Mouse (Mus musculus) bone marrow, adult 2 months (tissue): Measurements from ENCODE around the gene Mpo. TPM values are rescaled to one million over a fixed set of nuclear protein-coding genes. Genes with fewer than 3 reads are reported as not detected.

Source experiments
- H3K27ac ChIP-seq: fragments of 200-500 bp; 2 replicates; pipeline ENCODE4 v1.5.1; 2012; ENCODE audit warnings: low read depth, mild to moderate bottlenecking, control low read depth, inconsistent platforms, low read length; ENCODE audit not compliant: control insufficient read depth, poor library complexity, insufficient read depth
- H3K4me1 ChIP-seq: fragments of 200-500 bp; 2 replicates; pipeline ENCODE4 v1.6.1; 2011; ENCODE audit warnings: low read length; ENCODE audit not compliant: control insufficient read depth, insufficient read depth
- H3K4me3 ChIP-seq: fragments of 200-500 bp; replicated peaks from 2 replicates; pipeline ENCODE3; 2011; ENCODE audit warnings: mild to moderate bottlenecking, low read depth, low read length, control low read depth; ENCODE audit not compliant: control insufficient read depth
- CTCF ChIP-seq: fragments of 200-500 bp; IDR thresholded peaks from 2 replicates; pipeline ENCODE4 v1.5.1; 2011; ENCODE audit warnings: low read length, control low read depth; ENCODE audit not compliant: control insufficient read depth, insufficient read depth
- POLR2A ChIP-seq: fragments of 200-500 bp; IDR thresholded peaks from 2 replicates; pipeline ENCODE4 v1.6.1; 2011; ENCODE audit warnings: low read depth, mild to moderate bottlenecking, control low read depth, low read length, borderline replicate concordance; ENCODE audit not compliant: control insufficient read depth
- WGBS: fragments of 180-500 bp; shearing (Covaris S2); methylation state at CpG from one replicate; pipeline ENCODE4 v1.1.7; 2018; 5-methylcytosine and 5-hydroxymethylcytosine counted together
- polyA plus RNA-seq: library from polyadenylated mRNA; stranded (reverse); fragments of >200 nt; gene quantifications from 2 replicates; pipeline ENCODE4 v1.2.4, GENCODE M21; 2011; ENCODE audit warnings: low replicate concordance; ENCODE audit not compliant: missing spikeins, insufficient read depth, insufficient read length

Gene Mpo
- polyA plus RNA-seq, 1 experiment, result 630 TPM

DNA sequence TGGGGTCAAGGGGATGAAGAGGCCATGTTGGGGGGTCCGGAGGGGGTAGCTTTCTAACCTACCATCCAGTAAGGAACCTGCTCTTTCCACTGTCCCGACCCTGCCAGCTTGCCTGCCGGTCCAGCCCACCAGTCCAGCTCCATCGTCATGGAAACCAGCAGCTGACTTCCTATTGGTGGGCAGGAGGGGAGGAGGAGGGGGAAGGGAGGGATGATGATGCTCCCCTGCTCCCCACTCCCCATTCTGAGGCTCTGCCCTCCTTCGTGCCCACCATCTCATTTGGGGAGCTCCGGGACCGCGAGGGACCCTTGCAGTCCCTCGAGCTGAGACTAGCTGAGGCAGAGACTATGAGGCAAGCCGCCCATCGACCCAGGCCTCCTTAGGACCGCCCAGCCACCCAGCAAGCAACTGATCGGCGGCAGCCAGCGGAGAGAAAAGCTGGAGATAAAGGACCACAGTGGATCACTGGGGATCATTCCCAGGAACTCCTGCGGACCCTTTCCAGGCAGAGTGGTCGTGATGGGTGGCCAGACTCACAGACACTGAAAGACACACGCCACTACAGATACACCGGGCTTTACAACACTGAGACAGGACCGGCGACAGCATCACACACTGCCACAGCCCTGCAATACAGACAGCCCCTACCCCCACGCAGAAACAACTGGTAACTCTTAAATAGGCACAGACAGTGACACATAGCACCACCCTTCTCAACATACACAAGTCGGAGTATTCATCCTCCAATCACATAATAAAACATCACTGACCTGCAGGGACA, 32.9 kb upstream of the Mpo start, which contains the start of gene Tspoap1:
Tspoap1 (plus strand) TSS at position 241 of the 781 bp plus-strand sequence.
- Histone ChIP-seq H3K4me3 (no peak within 1 kb of the TSS), H3K4me1 (peaks cover 4% of the 10 kb centered on the region), H3K27ac (peak within 1 kb of the TSS; percentile 1; the same call in 1 of the 2 replicates)
- 6% methylated on average over 23 of the region's 23 CpGs for WGBS
- TF ChIP-seq CTCF (no peak), POLR2A (peak; percentile 73; the same call in 1 of the 2 replicates)

DNA sequence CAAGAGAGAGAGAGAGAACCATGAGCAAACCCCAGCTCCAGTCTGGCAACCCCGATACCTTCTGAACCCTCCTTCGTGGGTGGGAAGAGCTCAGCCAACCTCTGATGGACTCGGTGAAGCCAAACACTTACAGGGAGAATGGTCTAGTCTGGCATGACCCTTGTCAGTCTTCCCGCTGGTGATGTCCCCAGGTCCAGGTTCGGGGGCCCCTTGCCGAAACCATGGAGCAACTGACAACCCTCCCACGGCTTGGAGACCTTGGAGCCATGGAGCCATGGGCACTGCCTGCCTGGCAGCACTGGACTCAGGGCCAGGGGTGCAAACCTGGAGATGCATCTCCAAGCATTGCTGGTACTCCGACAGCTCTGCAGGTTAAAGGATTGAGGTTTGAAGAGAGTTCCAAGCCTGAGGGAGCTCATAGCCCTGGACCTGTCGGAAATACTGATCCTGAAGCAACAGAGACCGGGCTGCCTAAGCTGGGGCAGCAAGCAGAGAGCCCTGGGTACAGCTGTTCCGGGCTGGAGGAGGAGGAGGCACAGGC, 32.1 kb upstream of the Mpo start:
- peaks cover 4% of the 10 kb centered on the region for H3K4me1 ChIP-seq
- TF ChIP-seq POLR2A (no peak), CTCF (no peak)
- 52% methylated on average over 11 of the region's 11 CpGs for WGBS
- no peak overlapping the region for H3K27ac ChIP-seq
- H3K4me3 ChIP-seq, result no peak overlapping the region

DNA sequence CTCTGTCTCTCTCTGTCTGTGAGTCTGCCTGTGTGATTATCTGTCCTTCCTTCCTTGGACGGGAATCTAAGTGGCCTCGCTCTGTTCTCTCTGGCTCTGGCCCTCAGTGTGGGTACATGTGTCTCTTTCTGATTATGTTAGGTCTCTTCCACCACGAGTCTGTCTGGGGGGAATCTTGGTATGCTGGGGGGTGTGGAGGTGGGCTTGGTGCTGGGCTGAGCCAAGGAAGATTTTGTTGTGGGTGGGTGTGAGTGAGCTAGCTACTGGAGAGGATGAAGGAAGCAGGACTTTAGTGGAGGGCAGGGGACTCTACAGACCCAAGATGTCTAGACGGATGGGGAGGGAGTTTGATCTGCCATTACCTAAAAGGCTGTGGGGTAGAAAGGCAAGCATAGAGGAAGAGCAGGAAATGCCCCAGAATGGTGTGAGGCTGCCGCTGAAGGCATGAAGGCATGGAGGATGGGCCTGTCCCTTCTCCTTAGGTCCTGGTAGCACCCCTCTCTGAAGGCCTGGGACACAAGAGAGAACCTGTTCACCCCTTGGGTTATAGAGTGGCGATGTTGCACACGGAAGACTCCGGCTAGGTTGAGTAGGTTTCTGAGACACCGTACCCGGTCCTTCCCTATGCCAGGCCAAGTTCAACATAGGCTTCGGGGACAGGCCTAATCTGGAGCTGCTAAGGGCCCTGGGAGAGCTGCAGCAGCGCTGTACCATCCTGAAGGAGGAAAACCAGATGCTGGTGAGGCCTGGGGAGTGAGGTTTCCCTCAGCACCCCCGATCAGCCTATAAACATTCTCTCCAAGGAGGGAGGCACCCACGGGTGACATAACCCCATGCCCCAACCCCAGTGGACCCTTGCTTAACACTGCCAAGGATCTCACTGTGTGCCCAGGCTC, 31.3 kb upstream of the Mpo start:
- TF ChIP-seq POLR2A (no peak), CTCF (no peak)
- no peak overlapping the region for H3K27ac ChIP-seq
- WGBS, result 61% methylated on average over 14 of the region's 14 CpGs
- peaks cover 4% of the 10 kb centered on the region for H3K4me1 ChIP-seq
- H3K4me3 ChIP-seq, result no peak overlapping the region

DNA sequence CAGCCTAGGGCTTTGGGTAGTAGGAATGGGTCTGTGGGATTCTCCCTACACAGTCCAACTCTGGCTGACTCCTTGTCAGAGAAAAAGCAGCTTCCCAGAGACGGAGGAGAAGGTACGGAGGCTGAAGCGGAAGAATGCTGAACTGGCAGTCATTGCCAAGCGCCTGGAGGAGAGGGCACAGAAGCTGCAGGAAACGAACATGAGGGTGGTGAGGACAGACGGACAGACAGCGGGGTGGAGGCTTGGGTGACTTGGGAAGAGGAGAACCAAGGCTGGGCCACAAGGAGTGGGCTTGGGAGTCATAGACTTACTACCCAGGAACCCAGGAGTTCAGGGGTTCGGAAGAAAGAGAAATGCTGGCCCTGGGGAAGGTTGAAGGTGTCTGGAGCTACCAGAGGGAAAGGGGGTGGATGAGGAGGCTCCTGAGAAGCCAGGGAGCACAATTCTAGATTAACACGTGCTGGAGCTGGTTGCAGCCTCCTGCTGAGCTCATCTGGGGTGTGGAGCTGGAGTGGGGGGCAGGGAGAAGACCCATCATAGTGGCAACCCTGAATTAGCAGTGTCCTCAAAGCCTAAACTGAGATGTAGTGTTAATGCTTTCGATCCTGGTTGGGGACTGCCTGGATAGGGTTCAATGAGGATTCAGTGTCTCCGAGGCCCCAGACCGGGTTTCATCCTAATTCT, 30.5 kb upstream of the Mpo start:
- Histone ChIP-seq H3K27ac (no peak overlapping the region), H3K4me1 (peaks cover 4% of the 10 kb centered on the region), H3K4me3 (no peak overlapping the region)
- 62% methylated on average over 12 of the region's 12 CpGs for WGBS
- TF ChIP-seq CTCF, result no peak
- no peak for TF ChIP-seq POLR2A

DNA sequence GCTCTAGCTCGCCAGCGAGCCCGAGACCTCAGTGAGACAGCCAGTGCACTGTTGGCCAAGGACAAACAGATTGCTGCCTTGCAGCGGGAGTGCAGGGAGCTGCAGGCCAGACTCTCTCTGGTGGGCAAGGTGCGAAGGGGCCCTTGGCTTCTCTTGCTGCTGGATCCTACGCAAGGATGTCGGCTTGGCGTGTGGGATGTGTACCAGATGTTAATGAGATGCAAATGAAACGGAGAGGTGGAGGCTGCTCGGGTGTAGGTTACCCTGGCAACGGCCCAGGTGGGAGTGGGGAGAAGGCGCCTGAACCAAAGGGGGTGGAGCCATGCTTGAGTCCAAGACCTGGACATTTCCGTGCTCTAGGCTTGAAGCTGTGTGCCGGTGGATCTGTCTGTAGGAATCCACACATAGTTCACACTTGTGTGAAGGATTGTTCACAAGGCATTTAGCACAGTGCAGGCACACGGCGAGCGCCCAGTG, 29.8 kb upstream of the Mpo start:
- Histone ChIP-seq H3K4me3 (peak overlapping the region; percentile 50), H3K4me1 (peaks cover 4% of the 10 kb centered on the region), H3K27ac (no peak overlapping the region)
- no peak; the same call in 1 of the 2 replicates for TF ChIP-seq POLR2A
- TF ChIP-seq CTCF, result no peak
- 24% methylated on average over 17 of the region's 17 CpGs for WGBS

DNA sequence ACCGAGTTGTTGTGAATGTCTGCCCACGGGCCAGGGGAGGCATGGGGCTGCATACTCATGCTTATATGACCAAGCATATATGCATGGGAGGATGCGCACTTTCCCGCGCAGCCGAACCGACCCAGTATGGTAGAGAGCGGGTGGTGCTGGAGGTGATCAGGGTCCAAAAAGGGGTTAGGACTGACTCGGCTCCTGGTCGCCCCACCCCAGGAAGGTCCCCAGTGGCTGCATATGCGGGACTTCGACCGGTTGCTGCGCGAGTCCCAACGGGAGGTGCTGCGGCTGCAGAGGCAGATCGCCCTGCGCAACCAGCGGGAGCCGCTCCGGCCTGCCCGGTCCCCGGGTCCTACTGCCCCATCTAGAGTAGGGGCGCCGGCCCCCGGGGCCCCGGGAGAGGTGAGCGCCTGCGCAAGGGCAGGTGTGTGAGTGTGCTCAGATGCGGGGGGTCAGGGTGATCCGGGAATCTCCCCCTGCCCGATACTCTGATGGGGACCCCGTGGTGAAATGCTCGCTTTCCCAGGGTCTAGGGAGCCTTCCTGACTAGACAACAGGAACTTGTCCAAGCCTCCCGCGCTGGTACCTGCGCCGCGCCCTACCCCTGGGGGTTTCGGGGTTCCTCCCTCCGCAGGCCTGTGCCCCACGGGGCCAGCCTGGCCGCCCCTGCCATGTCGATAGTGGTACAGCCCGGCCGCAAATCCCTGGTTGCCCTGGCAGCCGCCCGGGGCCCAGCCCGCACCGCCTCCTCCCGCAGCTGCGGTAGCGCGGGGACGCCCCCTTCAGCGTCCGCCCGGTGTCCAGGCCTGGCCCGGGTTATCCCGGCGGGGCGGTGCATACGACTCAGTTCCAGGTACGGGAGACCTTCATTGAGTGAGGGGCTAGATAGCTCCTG, 29.1 kb upstream of the Mpo start:
- Histone ChIP-seq H3K4me3 (peak overlapping the region; percentile 50), H3K4me1 (peaks cover 4% of the 10 kb centered on the region), H3K27ac (no peak overlapping the region)
- TF ChIP-seq POLR2A, result no peak
- TF ChIP-seq CTCF, result no peak
- WGBS, result 1% methylated on average over 65 of the region's 65 CpGs

DNA sequence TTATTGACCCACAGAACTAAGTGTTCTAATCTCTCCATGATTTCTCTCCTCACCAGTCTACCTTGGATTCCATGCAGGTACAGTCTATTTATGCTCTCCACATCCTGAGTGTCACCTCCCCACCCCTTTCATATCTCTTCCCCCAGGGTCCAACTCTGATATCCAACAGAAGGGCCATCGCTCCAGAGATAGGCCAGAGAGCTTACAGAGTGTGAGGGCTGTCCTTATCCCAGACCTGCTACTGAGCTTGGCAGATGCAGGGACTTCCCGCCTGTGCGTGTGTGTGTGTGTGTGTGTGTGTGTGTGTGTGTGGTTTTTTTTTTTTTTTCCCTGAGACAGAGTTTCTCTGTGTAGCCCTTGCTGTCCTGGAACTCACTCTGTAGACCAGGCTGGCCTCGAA, 24.6 kb upstream of the Mpo start:
- peaks cover under 1% of the 10 kb centered on the region; the same call in 1 of the 2 replicates for H3K4me1 ChIP-seq
- H3K27ac ChIP-seq, result no peak overlapping the region
- TF ChIP-seq CTCF, result no peak
- no peak for TF ChIP-seq POLR2A
- 63% methylated on average over 4 of the region's 4 CpGs for WGBS
- H3K4me3 ChIP-seq, result no peak overlapping the region
